Mouse (Mus musculus): ENCODE measurements around the gene Gpatch8. TPM values are rescaled to one million over a fixed set of nuclear protein-coding genes. Genes with fewer than 3 reads are reported as not detected.

Gene Gpatch8
- total and polyA plus RNA-seq, 2 experiments from 2014 or later: 21.3 to 48.9 TPM

- DNase-seq (ENCODE audit: low spot score): no peak
- H3K27ac ChIP-seq: no peak overlapping the region
- H3K9ac ChIP-seq (replicated peaks; ENCODE audit: low read length): no peak overlapping the region
- no peaks in the 10 kb centered on the region for H3K27me3 ChIP-seq (ENCODE audit: insufficient read depth, low read length)
- no peaks in the 10 kb centered on the region for H3K9me3 ChIP-seq (ENCODE audit: low read length)
- H3K4me1 ChIP-seq (ENCODE audit: insufficient read depth, low read length): peaks cover 11% of the 10 kb centered on the region; the same call in 1 of the 2 replicates
- no peak for TF ChIP-seq CTCF (IDR thresholded peaks at IDR 0.05; ENCODE audit: low read depth)
- H3K4me3 ChIP-seq (ENCODE audit: low read length): no peak overlapping the region
- no peak for ATAC-seq
- H3K36me3 ChIP-seq (ENCODE audit: insufficient read depth, low read length): no peaks in the 10 kb centered on the region
- WGBS: 26% methylated on average over 10 of the region's 10 CpGs
- H3K4me2 ChIP-seq (ENCODE audit: low read depth, low read length): no peak overlapping the region
Observed at GRCm38 (mm10) chr11:102453131-102453530, 103.1 kb downstream of the Gpatch8 start.

- H3K36me3 ChIP-seq (ENCODE audit: insufficient read depth, low read length): no peaks in the 10 kb centered on the region
- no peak overlapping the region for H3K4me3 ChIP-seq (ENCODE audit: low read length)
- H3K4me1 ChIP-seq (ENCODE audit: insufficient read depth, low read length): peaks cover 21% of the 10 kb centered on the region; the same call in 1 of the 2 replicates
- TF ChIP-seq CTCF (IDR thresholded peaks at IDR 0.05; ENCODE audit: low read depth): no peak
- no peak for ATAC-seq
- no peak overlapping the region for H3K4me2 ChIP-seq (ENCODE audit: low read depth, low read length)
- no peaks in the 10 kb centered on the region for H3K9me3 ChIP-seq (ENCODE audit: low read length)
- WGBS: 44% methylated on average over 17 of the region's 17 CpGs
- no peaks in the 10 kb centered on the region for H3K27me3 ChIP-seq (ENCODE audit: insufficient read depth, low read length)
- H3K27ac ChIP-seq: no peak overlapping the region
- DNase-seq (ENCODE audit: low spot score): no peak
- no peak overlapping the region for H3K9ac ChIP-seq (replicated peaks; ENCODE audit: low read length)
Observed at GRCm38 (mm10) chr11:102449043-102450008, 106.9 kb downstream of the Gpatch8 start.

GRCm38 (mm10) chr11:102448327-102448726 lies 107.9 kb downstream of the Gpatch8 start:
- peak; percentile 49 for DNase-seq (ENCODE audit: low spot score)
- H3K27ac ChIP-seq: 0 out of 2 replicates have a peak overlapping the region, but pooled peaks have one; percentile 96

GRCm38 (mm10) chr11:102447497-102447896 lies 108.7 kb downstream of the Gpatch8 start, which contains the start of gene Fam171a2:
Gene Fam171a2, minus strand, starts transcription at chr11:102447682.
- H3K27me3 ChIP-seq (ENCODE audit: insufficient read depth, low read length): no peaks in the 10 kb centered on the region
- H3K9me3 ChIP-seq (ENCODE audit: low read length): no peaks in the 10 kb centered on the region
- peak; percentile 83 for ATAC-seq
- WGBS: 0% methylated on average over 39 of the region's 40 CpGs
- peak within 1 kb of the TSS; percentile 95 for H3K4me3 ChIP-seq (ENCODE audit: low read length)
- H3K36me3 ChIP-seq (ENCODE audit: insufficient read depth, low read length): peaks cover 5% of the 10 kb centered on the region; the same call in 1 of the 2 replicates
- peak; percentile 89 for DNase-seq (ENCODE audit: low spot score)
- peak within 1 kb of the TSS; percentile 80 for H3K4me2 ChIP-seq (ENCODE audit: low read depth, low read length)
- H3K4me1 ChIP-seq (ENCODE audit: insufficient read depth, low read length): peaks cover 21% of the 10 kb centered on the region; the same call in 1 of the 2 replicates
- TF ChIP-seq CTCF (IDR thresholded peaks at IDR 0.05; ENCODE audit: low read depth): peak; percentile 8
- peak within 1 kb of the TSS; percentile 99 for H3K9ac ChIP-seq (replicated peaks; ENCODE audit: low read length)
- H3K27ac ChIP-seq: peak within 1 kb of the TSS; percentile 96

More at GRCm38 (mm10) chr11:102448327-102448726, 107.9 kb downstream of the Gpatch8 start:
- no peaks in the 10 kb centered on the region for H3K27me3 ChIP-seq (ENCODE audit: insufficient read depth, low read length)
- peak overlapping the region; percentile 15; the same call in 1 of the 2 replicates for H3K4me3 ChIP-seq (ENCODE audit: low read length)
- ATAC-seq: no peak
- H3K9ac ChIP-seq (replicated peaks; ENCODE audit: low read length): no peak overlapping the region
- H3K4me1 ChIP-seq (ENCODE audit: insufficient read depth, low read length): peaks cover 21% of the 10 kb centered on the region; the same call in 1 of the 2 replicates
- H3K36me3 ChIP-seq (ENCODE audit: insufficient read depth, low read length): no peaks in the 10 kb centered on the region
- peak overlapping the region; percentile 80; the same call in 1 of the 2 replicates for H3K4me2 ChIP-seq (ENCODE audit: low read depth, low read length)
- 17% methylated on average over 8 of the region's 8 CpGs for WGBS
- 0 out of 2 replicates have a peak, but pooled peaks have one; percentile 9 for TF ChIP-seq CTCF (IDR thresholded peaks at IDR 0.05; ENCODE audit: low read depth)
- H3K9me3 ChIP-seq (ENCODE audit: low read length): no peaks in the 10 kb centered on the region

GRCm38 (mm10) chr11:102446581-102447461 lies 109.4 kb downstream of the Gpatch8 start:
- ATAC-seq: peak; percentile 59
- H3K4me1 ChIP-seq (ENCODE audit: insufficient read depth, low read length): peaks cover 21% of the 10 kb centered on the region; the same call in 1 of the 2 replicates
- no peaks in the 10 kb centered on the region for H3K27me3 ChIP-seq (ENCODE audit: insufficient read depth, low read length)
- no peaks in the 10 kb centered on the region for H3K9me3 ChIP-seq (ENCODE audit: low read length)
- H3K4me2 ChIP-seq (ENCODE audit: low read depth, low read length): peak overlapping the region; percentile 80
- H3K4me3 ChIP-seq (ENCODE audit: low read length): peak overlapping the region; percentile 95
- TF ChIP-seq CTCF (IDR thresholded peaks at IDR 0.05; ENCODE audit: low read depth): no peak
- peak overlapping the region; percentile 96 for H3K27ac ChIP-seq
- H3K9ac ChIP-seq (replicated peaks; ENCODE audit: low read length): peak overlapping the region; percentile 99
- DNase-seq (ENCODE audit: low spot score): peak; percentile 66
- H3K36me3 ChIP-seq (ENCODE audit: insufficient read depth, low read length): peaks cover 12% of the 10 kb centered on the region; the same call in 1 of the 2 replicates
- 2% methylated on average over 43 of the region's 49 CpGs for WGBS

- Histone ChIP-seq H3K4me2 (ENCODE audit: low read depth, low read length) (peak overlapping the region; percentile 80), H3K27me3 (ENCODE audit: insufficient read depth, low read length) (no peaks in the 10 kb centered on the region), H3K4me3 (ENCODE audit: low read length) (peak overlapping the region; percentile 95), H3K4me1 (ENCODE audit: insufficient read depth, low read length) (peaks cover 21% of the 10 kb centered on the region; the same call in 1 of the 2 replicates), H3K27ac (peak overlapping the region; percentile 96), H3K36me3 (ENCODE audit: insufficient read depth, low read length) (peaks cover 15% of the 10 kb centered on the region; the same call in 1 of the 2 replicates), H3K9me3 (ENCODE audit: low read length) (no peaks in the 10 kb centered on the region), H3K9ac (replicated peaks; ENCODE audit: low read length) (peak overlapping the region; percentile 99)
- peak; percentile 79 for DNase-seq (ENCODE audit: low spot score)
- no peak for ATAC-seq
- WGBS: 7% methylated on average over 7 of the region's 7 CpGs
- TF ChIP-seq CTCF (IDR thresholded peaks at IDR 0.05; ENCODE audit: low read depth): no peak
Observed at GRCm38 (mm10) chr11:102445891-102446361, 110.3 kb downstream of the Gpatch8 start.

Measured in hindbrain, postnatal 0 days (tissue).